Mouse (Mus musculus): ENCODE results near the gene Msrb1.
"Not testable (repeated sequence)": the region's sequence is repeated elsewhere in the genome, so short reads cannot be mapped to it uniquely, and the experiment has no call there.

The Msrb1 gene

DNA sequence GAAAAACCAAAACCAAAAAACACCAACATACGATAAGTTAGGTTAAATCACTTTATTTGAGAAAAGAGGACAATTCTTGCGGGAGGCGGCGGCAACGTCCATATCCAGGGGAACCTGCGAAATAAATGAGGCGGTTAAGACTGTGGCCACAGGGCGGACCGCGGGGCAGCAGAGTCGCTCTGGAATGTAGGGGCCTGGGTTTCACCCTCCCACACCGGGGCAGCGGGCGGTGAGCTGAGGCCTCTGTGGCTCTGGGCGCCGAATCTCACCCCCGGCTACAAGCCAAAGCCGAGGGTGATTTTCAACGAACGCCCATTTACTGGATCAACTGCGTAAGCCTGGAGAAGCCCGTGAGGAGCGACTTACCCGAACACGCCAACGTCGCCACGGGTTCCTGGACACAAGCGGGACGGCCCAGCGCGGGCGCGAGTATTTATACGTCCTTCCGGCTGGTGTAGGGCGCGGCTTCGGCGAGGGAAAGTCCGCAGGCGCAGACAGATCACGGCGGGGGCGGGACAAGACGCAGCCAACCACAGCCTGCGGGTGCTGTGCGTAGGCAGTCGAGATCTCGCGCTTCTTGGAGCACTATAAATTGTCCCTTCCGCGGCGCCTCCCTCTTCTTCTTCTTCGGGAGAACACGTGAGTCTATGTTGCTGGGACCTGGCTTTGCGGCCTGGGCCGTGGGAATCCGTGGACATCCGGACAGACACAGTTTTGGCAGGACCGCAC is 16.8 kb upstream of the Msrb1 start:
- in situ Hi-C loops (cut with MboI, MseI): no loop called here

- in situ Hi-C loops (cut with MboI, MseI): not testable (repeated sequence)
These were observed 15.8 kb upstream of the Msrb1 start for GRCm38 (mm10) chr17:24720616-24721015.

- in situ Hi-C loops (cut with MboI, MseI): not testable (repeated sequence)
These were observed 15.0 kb upstream of the Msrb1 start for GRCm38 (mm10) chr17:24721383-24721955.

GRCm38 (mm10) chr17:24722220-24722924 is 14.1 kb upstream of the Msrb1 start:
- in situ Hi-C loops (cut with MboI, MseI): no loop called here

DNA sequence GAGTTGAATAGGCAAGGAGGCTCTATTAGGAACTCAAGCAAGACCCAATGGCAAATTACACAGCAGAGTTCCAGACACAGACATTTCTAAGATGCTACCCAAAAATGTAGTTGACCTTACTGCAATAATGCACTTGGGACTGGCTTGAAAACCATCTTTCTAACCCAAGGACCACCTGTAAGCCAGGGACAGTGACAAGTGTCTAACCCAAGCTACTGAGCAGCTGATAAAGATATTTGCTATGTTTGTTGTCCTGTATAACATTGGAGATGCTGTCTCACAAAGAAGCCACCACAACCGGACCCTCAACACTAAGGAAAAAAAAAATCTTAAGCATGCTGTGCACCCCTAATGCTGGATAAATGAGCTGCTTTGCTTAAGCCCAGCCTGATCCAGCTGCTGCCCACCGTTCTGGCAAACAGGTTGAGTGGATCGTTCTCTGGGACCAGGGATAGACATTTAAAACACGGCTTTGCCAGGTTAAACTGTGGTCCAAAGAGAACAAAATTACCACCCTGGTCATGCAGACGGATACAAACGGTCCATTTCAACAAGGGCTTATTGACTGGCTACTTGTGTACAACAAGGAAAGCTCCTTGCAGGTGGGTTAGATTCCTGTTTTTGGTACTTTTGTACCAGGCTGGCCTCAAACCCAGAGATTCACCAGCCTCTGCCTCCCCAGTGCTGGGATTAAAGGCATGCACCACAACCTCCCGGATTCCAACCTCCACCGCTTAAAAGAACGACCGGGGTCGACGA is 13.1 kb upstream of the Msrb1 start:
- in situ Hi-C loops (cut with MboI, MseI): no loop called here

DNA sequence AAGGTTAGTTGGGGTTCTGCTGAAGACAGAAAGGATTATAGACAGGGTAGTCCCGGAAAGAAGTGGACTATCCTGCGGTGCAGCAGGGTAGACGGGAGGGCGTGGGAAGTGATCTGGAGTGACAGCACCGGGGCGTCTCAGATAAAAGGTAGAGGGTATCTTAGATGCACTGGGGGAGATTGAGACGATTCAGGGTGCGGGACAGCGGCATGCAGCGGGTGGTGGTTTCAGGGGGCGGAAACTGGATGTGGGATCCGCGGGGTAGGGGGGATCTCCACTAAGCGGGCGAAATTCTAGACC is 12.6 kb upstream of the Msrb1 start:
- in situ Hi-C loops (cut with MboI, MseI): no loop called here

GRCm38 (mm10) chr17:24724184-24724583 is 12.3 kb upstream of the Msrb1 start, which contains the start of gene Ndufb10:
Ndufb10 (minus strand) TSS chr17:24724478.
- in situ Hi-C loops (cut with MboI, MseI): no loop called here

DNA sequence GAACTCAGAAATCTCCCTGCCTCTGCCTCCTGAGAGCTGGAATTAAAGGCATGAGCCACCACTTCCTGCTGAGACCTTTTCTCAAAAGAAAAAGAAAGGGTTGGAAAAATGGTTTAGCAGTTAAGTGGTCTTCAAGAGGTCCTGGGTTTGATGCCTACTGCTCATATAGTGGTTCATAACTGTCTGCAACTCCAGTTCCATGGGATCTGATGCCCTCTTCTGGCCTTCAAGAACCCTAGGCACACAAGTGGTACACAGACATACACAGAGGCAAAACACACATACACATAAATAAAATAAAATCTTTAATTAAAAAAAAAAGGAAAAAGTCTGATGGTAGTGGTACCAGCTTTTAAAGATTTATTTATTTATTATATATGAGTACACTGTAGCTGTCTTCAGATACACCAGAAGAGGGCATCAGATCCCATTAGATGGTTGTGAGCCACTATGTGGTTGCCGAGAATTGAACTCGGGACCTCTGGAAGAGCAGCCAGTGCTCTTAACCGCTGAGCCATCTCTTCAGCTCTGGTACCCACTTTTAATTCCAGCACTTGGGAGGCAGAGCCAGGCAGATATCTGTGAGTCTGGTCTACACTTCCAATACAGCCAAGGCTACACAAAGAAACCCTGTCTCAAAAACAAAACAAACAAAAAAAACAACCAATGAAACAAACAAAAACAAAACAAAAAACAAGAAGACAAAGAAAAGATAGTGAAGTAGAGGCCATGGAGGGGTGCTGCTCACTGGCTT is 10.6 kb upstream of the Msrb1 start:
- in situ Hi-C loops (cut with MboI, MseI): no loop called here

DNA sequence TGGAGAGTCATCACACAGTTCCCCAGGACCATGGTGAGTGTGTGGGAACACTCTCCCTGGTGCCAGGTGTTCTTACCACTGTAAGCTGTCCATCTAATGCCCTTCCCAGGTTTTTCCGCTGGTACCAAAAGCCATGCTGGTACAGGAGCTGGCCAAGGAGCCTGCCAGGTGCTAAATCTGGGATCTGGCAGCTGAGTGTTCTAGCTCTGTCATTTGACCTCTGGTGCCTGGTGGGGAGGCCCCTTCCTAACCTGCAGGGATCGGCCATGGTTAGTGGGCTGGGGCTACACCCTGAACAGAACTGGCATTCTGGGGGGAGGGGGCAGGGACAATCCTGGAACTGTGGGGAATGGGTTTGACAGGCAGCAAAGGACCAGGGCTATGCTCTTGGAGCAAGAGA is 8.8 kb upstream of the Msrb1 start, which contains the start of gene Rpl3l:
TSS of gene Rpl3l (plus strand) at position 203 of the 400 bp plus-strand sequence.
- in situ Hi-C loops (cut with MboI, MseI): no loop called here

- in situ Hi-C loops (cut with MboI, MseI): no loop called here
These were observed 8.3 kb upstream of the Msrb1 start for GRCm38 (mm10) chr17:24728184-24728583.

GRCm38 (mm10) chr17:24729067-24729466 is 7.4 kb upstream of the Msrb1 start:
- in situ Hi-C loops (cut with MboI, MseI): no loop called here

DNA sequence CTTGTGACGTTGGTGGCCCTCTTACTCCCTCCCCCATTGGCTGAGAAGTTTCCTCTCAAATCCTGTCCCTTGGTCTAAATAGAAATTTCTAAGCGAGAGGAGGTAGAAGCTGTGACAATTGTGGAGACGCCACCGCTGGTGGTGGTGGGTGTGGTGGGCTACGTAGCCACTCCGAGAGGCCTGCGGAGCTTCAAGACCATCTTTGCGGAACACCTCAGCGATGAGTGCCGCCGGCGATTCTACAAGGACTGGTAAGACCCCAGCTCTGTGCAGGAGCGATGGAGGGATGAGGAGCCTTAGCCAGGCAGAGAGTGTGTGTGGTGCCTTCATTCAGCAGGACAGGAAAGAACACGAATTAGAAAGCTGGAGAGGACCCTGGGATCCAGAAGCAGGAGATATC is 5.7 kb upstream of the Msrb1 start:
- in situ Hi-C loops (cut with MboI, MseI): no loop called here

DNA sequence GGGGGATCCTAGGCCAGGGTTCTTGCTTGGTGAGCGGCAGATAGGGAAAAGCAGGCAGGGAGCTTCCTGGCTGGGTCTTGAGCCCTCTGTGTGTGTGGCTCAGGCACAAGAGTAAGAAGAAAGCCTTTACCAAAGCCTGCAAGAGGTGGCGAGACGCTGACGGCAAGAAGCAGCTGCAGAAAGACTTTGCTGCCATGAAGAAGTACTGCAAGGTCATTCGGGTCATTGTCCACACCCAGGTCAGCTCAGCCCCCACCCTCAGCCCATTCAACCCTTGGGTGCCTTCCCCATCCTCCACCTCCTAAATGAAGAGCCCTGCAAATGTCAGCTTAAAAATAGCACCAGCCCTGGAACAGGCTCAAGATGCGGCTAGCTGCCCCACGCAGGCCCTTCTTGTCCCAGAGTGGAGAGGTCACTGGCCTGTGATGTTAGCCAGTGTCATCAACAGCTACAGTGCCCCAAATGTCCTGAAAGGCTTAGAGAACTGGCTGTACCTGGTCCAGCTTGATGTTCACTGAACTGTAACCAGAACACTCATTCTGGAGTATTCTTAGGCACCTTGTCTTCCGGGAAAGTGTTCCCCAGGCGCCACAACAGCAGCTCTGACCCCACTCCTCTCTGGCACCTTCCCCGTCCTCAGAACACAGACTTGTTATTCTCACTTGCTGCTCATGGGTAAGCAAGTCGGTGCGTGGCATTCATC is 4.1 kb upstream of the Msrb1 start:
- in situ Hi-C loops (cut with MboI, MseI): no loop called here

DNA sequence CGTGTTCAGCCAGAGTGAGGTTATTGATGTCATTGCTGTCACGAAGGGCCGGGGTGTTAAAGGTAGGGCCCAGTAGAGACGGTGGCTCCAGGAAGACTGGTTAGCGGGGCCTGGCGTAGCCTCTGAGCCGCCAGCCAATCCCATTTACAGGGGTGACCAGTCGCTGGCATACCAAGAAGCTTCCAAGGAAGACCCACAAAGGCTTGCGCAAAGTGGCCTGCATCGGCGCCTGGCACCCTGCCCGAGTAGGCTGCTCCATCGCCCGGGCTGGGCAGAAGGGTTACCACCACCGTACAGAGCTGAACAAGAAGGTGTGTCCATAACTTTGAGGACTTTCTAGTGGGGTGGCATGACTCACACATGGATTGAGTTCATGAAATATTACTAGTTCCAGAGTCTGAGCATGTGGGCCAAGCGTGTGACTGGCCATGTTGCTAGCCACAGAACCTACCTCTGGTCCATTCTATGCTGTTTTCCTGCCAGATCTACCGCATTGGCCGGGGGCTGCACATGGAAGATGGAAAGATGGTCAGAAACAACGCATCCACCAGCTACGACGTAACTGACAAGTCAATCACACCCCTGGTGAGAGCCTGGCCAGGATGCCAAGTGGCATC is 2.9 kb upstream of the Msrb1 start:
- in situ Hi-C loops (cut with MboI, MseI): no loop called here

DNA sequence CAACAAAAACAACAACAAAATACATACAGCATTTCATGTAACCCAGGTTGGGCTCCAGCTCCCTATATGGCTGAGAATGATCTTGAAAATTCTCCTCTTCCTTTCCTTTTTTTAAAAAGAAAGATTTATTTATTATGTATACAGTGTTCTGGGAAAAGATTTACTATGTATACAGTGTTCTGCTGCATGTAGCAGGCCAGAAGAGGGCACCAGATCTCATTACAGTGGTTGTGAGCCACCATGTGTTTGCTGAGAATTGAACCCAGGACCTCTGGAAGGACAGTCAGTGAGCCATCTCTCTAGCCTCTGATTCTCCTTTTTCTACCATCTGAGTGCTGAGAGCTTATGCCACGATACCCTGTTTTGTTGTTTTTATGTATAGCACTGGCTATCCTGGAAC is 1.9 kb upstream of the Msrb1 start:
- in situ Hi-C loops (cut with MboI, MseI): no loop called here

DNA sequence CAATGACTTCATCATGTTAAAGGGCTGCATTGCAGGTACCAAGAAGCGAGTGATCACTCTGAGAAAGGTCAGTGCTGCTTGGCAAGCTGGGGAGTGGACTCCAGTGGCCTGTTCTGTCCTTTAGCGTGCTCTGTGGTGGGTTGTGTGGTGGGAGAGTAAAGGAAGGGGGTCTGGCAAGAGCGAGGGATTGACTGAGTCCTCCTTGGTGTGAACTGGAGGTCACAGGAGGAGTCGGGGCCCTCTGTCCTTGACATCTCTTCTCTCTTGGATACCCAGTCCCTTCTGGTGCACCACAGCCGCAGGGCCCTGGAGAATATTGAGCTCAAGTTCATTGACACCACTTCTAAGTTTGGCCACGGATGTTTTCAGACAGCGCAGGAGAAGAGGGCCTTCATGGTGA is 996 bp upstream of the Msrb1 start:
- in situ Hi-C loops (cut with MboI, MseI): no loop called here

GRCm38 (mm10) chr17:24737135-24737810 is 831 bp downstream of the Msrb1 start:
- in situ Hi-C loops (cut with MboI, MseI): no loop called here

DNA sequence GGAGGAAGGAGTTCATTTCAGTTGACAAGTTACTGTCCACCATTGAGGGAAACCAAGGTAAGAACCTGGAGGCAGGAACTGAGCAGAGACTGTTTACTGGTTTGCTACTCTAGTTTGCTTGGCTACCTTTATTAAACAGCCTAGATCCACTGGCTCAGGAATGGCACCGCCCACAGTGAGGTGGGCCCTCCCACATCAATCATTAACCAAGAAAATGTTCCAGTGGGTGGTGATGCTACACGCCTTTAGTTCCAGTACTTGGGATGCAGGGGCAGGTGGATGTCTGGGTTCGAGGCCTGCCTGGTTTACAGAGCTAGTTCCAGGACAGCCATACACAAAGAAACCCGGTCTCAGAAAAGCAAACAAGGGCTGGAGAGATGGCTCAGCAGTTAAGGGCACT is 1.8 kb downstream of the Msrb1 start:
- in situ Hi-C loops (cut with MboI, MseI): no loop called here

GRCm38 (mm10) chr17:24739926-24740325 is 3.5 kb downstream of the Msrb1 start:
- in situ Hi-C loops (cut with MboI, MseI): no loop called here

DNA sequence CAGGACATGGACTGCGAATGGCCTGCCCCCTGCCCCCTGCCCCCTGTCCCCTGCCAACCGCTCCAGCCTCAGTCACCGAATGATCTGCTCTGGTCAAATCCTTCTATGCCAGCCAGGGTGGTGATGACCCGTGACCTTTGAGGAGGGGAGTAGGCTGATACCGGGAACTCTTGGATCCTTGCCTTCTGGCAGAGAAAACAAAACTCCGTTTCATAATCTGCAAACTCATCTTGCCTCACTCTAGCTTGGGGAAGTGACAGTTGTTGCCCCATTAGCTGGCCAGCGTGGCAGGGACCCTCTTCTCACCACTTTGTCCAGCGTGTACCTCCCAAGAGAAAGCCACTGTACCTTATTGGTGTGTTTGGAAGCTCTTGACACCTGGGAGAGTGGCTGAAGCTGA is 5.9 kb downstream of the Msrb1 start:
- in situ Hi-C loops (cut with MboI, MseI): no loop called here

All from T-helper 2 cell (primary cell).